In the genomic region with DNA sequence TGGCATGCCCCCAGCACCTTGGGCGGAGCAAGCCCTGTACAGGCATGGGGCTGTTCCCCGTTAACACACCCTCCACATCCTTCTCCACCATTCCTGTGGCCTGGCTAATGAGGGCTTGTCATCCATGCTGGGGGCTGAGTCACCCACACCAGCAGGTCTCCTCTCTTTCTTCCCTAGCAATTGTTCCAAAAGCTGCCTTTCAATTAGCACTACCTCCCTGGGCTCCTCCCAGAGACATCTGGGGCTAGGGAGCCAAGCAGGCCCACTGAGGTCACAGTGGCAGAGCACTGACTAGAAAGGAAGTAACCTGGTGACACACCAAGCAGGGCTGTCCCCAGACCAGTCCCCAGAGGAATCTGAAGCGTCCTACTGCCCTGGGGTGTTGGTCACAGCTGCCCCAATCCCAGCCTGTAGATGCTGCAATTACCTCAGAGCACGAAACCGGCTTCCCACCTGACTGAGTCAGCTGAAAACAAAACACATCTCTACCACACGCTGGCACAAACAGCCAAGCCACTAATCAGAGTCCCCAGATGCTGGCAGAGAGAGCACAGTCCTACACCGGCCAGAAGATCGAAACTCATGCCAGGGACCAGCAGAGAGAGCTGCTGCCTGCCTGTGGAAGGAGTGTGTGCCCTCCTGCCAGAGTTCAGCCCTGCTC, we compare ENCODE assay signal across 9 mouse cellular contexts. TPM values are rescaled to one million over a fixed set of nuclear protein-coding genes. Genes with fewer than 3 reads are reported as not detected.
DNase-seq lines count a peak whose midpoint lies in the region; ATAC-seq and TF ChIP-seq lines count a peak whose summit lies in the region.
"Had no signal": no experiment of that assay in that cellular context is flagged by ENCODE, and none has a peak within 500 bp of the region (broad histone marks: within the 10 kb centered on the region; RNA-seq: fewer than 3 reads in every experiment).

A gene (plus strand): TSS at position 519 of the 661 bp plus-strand sequence.

- H3K4me1 ChIP-seq in embryonic fibroblast, embryonic 13.5 days (ENCODE audit: control insufficient read depth, insufficient read depth, low read length) = peaks cover 13% of the 10 kb centered on the region
- H3K4me1 ChIP-seq in liver, embryonic 13.5 days (replicated peaks) = peaks cover 30% of the 10 kb centered on the region

- H3K9ac ChIP-seq in liver, embryonic 13.5 days = no peak within 1 kb of the TSS

- no peak for TF ChIP-seq POLR2A in embryonic fibroblast, embryonic 13.5 days (IDR thresholded peaks at IDR 0.05; ENCODE audit: low read depth, low read length)

- H3K27me3 ChIP-seq in liver, embryonic 13.5 days = peaks cover 6% of the 10 kb centered on the region; the same call in 1 of the 2 replicates

- no peak within 1 kb of the TSS for H3K4me3 ChIP-seq in embryonic fibroblast, embryonic 13.5 days (ENCODE audit: insufficient read depth, low read length)
- H3K4me3 ChIP-seq in liver, embryonic 13.5 days (replicated peaks) = no peak within 1 kb of the TSS

- H3K27ac ChIP-seq in embryonic fibroblast, embryonic 13.5 days (ENCODE audit: insufficient read depth, low read length) = peak within 1 kb of the TSS; percentile 34
- 0 out of 2 replicates have a peak within 1 kb of the TSS, but pooled peaks have one; percentile 62 for H3K27ac ChIP-seq in liver, embryonic 13.5 days

- H3K4me2 ChIP-seq in liver, embryonic 13.5 days = peak within 1 kb of the TSS; percentile 45; the same call in 1 of the 2 replicates

- no peak for ATAC-seq in liver, embryonic 13.5 days (ENCODE audit: low read depth)
- ATAC-seq in frontal cortex, adult (ENCODE audit: low TSS enrichment) = no peak

- DNase-seq in heart, adult 11 months = peak; percentile 92
- DNase-seq in heart, adult 9 months (ENCODE audit: low spot score in 2 of 2) = no peak
- peak; percentile 94 for DNase-seq in 3134 (ENCODE audit: extremely low read depth, insufficient read length, low spot score)
- no peak for DNase-seq in liver, embryonic 13.5 days
- DNase-seq in frontal cortex, postnatal 25 days (ENCODE audit: low spot score in 2 of 2) = no peak
- DNase-seq in right cerebral cortex, postnatal 4 days = no peak
- DNase-seq: cerebellum, adult 9-11 months had no signal

- 61% methylated on average over 8 of the region's 8 CpGs for WGBS in liver, embryonic 13.5 days (ENCODE audit: insufficient replicate concordance)

- H3K9me3 ChIP-seq in liver, embryonic 13.5 days (replicated peaks) = no peaks in the 10 kb centered on the region

- H3K36me3 ChIP-seq in liver, embryonic 13.5 days = peaks cover 6% of the 10 kb centered on the region; the same call in 1 of the 2 replicates

- TF ChIP-seq CTCF in embryonic fibroblast, embryonic 13.5 days (IDR thresholded peaks at IDR 0.05; ENCODE audit: borderline replicate concordance, insufficient read depth, low read length) = no peak

RNA-seq across cellular contexts. Expression of the gene that starts here (rescaled TPM):
- polyA plus RNA-seq in embryonic fibroblast, embryonic 13.5 days (2011; ENCODE audit: insufficient read length, low read depth, missing spikeins) = 0.32 TPM in 1 of 2 replicates, not detected in the other
- 0.12 and 0.14 TPM in 2 replicates for polyA plus RNA-seq in liver, embryonic 13.5 days (2015; fragmentation: Nextera tagmentation; extraction: Ambion mirVana)

Comparison
In these comparisons a context has a peak if more than half of its experiments do, and no peak if none do; other contexts are left out.
1. DNase-seq: peak in heart, adult 11 months (single experiment) and 3134 (single experiment); none in heart, adult 9 months (0 of 2), liver, embryonic 13.5 days (single experiment), frontal cortex, postnatal 25 days (0 of 2) and right cerebral cortex, postnatal 4 days (single experiment).